Mouse (Mus musculus) testis, adult 2 months (tissue): ENCODE data around the gene Rtl10. TPM values are rescaled to one million over a fixed set of nuclear protein-coding genes. Genes with fewer than 3 reads are reported as not detected.

Experiments
- H3K27ac ChIP-seq: fragments of 200-500 bp; 2 replicates; pipeline ENCODE4 v1.5.1; 2012; ENCODE audit warnings: low read depth, low read length; ENCODE audit not compliant: control insufficient read depth, insufficient read depth
- H3K27me3 ChIP-seq: fragments of 200-500 bp; 2 replicates; pipeline ENCODE4 v1.6.1; 2012; ENCODE audit warnings: mild to moderate bottlenecking, low read length, moderate library complexity; ENCODE audit not compliant: control insufficient read depth, insufficient read depth
- H3K36me3 ChIP-seq: fragments of 200-500 bp; 2 replicates; pipeline ENCODE4 v1.6.1; 2012; ENCODE audit warnings: mild to moderate bottlenecking, low read length; ENCODE audit not compliant: control insufficient read depth, insufficient read depth
- H3K4me1 ChIP-seq: fragments of 200-500 bp; 2 replicates; pipeline ENCODE4 v1.6.1; 2012; ENCODE audit warnings: low read length; ENCODE audit not compliant: control insufficient read depth, insufficient read depth
- H3K4me3 ChIP-seq: fragments of 200-500 bp; 2 replicates; pipeline ENCODE4 v1.5.1; 2012; ENCODE audit warnings: low read depth, mild to moderate bottlenecking, low read length, moderate library complexity, mixed read lengths; ENCODE audit not compliant: control insufficient read depth
- CTCF ChIP-seq: fragments of 200-500 bp; IDR thresholded peaks from 2 replicates; pipeline ENCODE4 v1.5.1; 2012; ENCODE audit warnings: low read depth, mild to moderate bottlenecking, inconsistent platforms, low read length, moderate library complexity; ENCODE audit not compliant: control insufficient read depth, insufficient read depth, insufficient replicate concordance
- POLR2A ChIP-seq: fragments of 200-500 bp; IDR thresholded peaks from 2 replicates; pipeline ENCODE4 v1.6.1; 2012; ENCODE audit warnings: low read depth, mild to moderate bottlenecking, inconsistent platforms, low read length, moderate library complexity; ENCODE audit not compliant: control insufficient read depth
- polyA plus RNA-seq: library from polyadenylated mRNA; depleted of rRNA; stranded (reverse); fragments of >200 nt; gene quantifications from 2 replicates; pipeline ENCODE4 v1.2.3, GENCODE M21; 2012

The Rtl10 gene
- polyA plus RNA-seq, 1 experiment, result 7.0 TPM

DNA sequence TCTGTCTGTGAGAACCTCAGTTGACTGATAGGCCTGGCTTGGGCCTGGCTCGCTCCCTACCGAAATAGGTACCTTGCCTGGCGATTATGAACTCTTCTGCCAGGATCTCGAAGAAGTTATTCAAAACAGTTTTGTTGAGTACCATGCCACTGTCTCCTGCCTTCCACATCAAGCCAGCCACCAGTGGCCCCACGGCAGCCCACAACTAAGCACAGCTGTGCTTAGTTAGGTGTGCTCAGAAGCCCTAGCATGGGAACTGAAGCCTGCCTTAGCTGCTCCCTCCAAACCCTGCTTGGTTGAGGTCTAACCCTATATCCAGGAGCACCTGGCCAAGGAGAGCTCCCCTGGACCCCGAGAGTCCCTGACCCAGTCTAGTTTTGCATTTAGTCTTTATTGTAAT, 2.8 kb downstream of the Rtl10 start:
- no peaks in the 10 kb centered on the region for H3K36me3 ChIP-seq
- H3K4me1 ChIP-seq, result peaks cover 8% of the 10 kb centered on the region
- H3K27me3 ChIP-seq, result no peaks in the 10 kb centered on the region
- H3K27ac ChIP-seq, result no peak overlapping the region
- no peak overlapping the region for H3K4me3 ChIP-seq
- TF ChIP-seq CTCF (no peak), POLR2A (no peak)

GRCm38 (mm10) chr16:18503566-18504342, 5.1 kb downstream of the Rtl10 start:
- Histone ChIP-seq H3K4me3 (no peak overlapping the region), H3K27me3 (no peaks in the 10 kb centered on the region), H3K27ac (no peak overlapping the region), H3K4me1 (peaks cover 8% of the 10 kb centered on the region), H3K36me3 (no peaks in the 10 kb centered on the region)
- TF ChIP-seq POLR2A, result no peak
- TF ChIP-seq CTCF, result no peak

GRCm38 (mm10) chr16:18506524-18507199, 8.0 kb downstream of the Rtl10 start:
- no peaks in the 10 kb centered on the region for H3K36me3 ChIP-seq
- H3K4me1 ChIP-seq, result no peaks in the 10 kb centered on the region
- TF ChIP-seq CTCF, result no peak
- no peak for TF ChIP-seq POLR2A
- no peak overlapping the region for H3K27ac ChIP-seq
- no peaks in the 10 kb centered on the region for H3K27me3 ChIP-seq
- no peak overlapping the region for H3K4me3 ChIP-seq

GRCm38 (mm10) chr16:18507200-18507549, 8.5 kb downstream of the Rtl10 start:
- no peaks in the 10 kb centered on the region for H3K27me3 ChIP-seq
- no peaks in the 10 kb centered on the region for H3K36me3 ChIP-seq
- H3K27ac ChIP-seq, result no peak overlapping the region
- no peaks in the 10 kb centered on the region for H3K4me1 ChIP-seq
- TF ChIP-seq CTCF, result no peak
- TF ChIP-seq POLR2A, result no peak
- H3K4me3 ChIP-seq, result no peak overlapping the region

DNA sequence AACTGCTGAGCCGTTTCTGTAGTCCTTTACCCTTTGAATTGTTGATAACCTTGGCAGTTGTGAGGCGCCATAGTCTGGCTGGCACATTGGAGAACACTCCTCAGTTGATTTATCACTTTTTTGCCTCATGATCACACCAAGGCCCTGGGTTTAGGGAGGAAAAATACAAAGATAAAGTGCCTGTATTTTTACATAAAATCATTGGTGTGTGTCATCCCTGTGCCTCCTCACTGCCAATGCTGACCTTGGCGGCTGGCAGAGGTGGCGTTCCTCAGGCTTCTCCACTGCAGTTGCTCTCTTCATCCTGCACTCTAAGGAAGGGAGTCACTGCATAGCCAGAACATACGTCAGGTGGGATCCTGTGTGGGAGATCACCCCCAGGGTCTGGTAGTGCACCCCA, 13.0 kb downstream of the Rtl10 start:
- Histone ChIP-seq H3K27ac (no peak overlapping the region), H3K27me3 (no peaks in the 10 kb centered on the region), H3K4me1 (no peaks in the 10 kb centered on the region), H3K36me3 (no peaks in the 10 kb centered on the region), H3K4me3 (no peak overlapping the region)
- TF ChIP-seq CTCF, result no peak
- TF ChIP-seq POLR2A, result no peak

GRCm38 (mm10) chr16:18513508-18513907, 14.8 kb downstream of the Rtl10 start:
- Histone ChIP-seq H3K36me3 (no peaks in the 10 kb centered on the region), H3K27me3 (no peaks in the 10 kb centered on the region), H3K4me1 (no peaks in the 10 kb centered on the region), H3K4me3 (no peak overlapping the region), H3K27ac (no peak overlapping the region)
- TF ChIP-seq POLR2A, result no peak
- TF ChIP-seq CTCF, result no peak

DNA sequence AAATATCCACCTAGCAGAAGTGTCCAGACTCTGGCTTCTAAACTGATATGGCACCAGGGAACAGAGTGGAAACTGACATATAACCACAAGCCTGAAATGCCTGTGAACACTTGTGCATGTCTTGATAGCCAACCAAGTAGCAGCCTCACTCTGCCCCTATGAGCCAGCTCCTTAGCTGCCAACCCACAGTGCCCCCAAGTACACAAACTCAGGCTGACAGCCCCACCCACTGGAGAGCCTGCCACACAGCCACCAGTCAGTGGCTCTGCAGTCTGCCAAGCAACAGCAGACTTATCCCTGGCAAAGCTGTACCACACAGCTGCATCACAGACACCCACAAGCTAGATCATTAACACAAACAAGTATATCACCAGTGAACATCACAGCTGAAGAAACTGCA, 19.4 kb downstream of the Rtl10 start:
- no peak overlapping the region for H3K27ac ChIP-seq
- H3K4me1 ChIP-seq, result no peaks in the 10 kb centered on the region
- no peaks in the 10 kb centered on the region for H3K27me3 ChIP-seq
- TF ChIP-seq POLR2A, result no peak
- TF ChIP-seq CTCF, result no peak
- no peak overlapping the region for H3K4me3 ChIP-seq
- no peaks in the 10 kb centered on the region for H3K36me3 ChIP-seq
